Mouse (Mus musculus) forebrain, postnatal 0 days (tissue): ENCODE measurements around the gene Chml. TPM values are rescaled to one million over a fixed set of nuclear protein-coding genes. Genes with fewer than 3 reads are reported as not detected.
A peak's percentile ranks its signal among the peaks of the same experiment; 100 is the strongest.

ENCODE experiments used
- ATAC-seq: fragments of 200-750 bp; cut with Nextera tagmentation; 2 replicates; pipeline ENCODE4 v1.8.0; 2017; ENCODE audit warnings: mild to moderate bottlenecking, moderate library complexity
- DNase-seq: peaks from one replicate; pipeline ENCODE4 v3.0.0-alpha.2; 2015
- H3K27ac ChIP-seq: fragments of 300-500 bp; sonication (generic); 2 replicates; pipeline ENCODE4 v1.5.1; 2014; ENCODE audit warnings: low read depth, mild to moderate bottlenecking, antibody characterized with exemption, low read length, moderate library complexity, mixed read lengths
- H3K27me3 ChIP-seq: fragments of 300-500 bp; sonication (generic); 2 replicates; pipeline ENCODE4 v1.6.1; 2014; ENCODE audit warnings: mild to moderate bottlenecking, low read length, mixed read lengths; ENCODE audit not compliant: insufficient read depth
- H3K36me3 ChIP-seq: fragments of 300-500 bp; sonication (generic); 2 replicates; pipeline ENCODE4 v1.6.1; 2014; ENCODE audit warnings: mild to moderate bottlenecking, moderate library complexity; ENCODE audit not compliant: insufficient read depth
- H3K4me1 ChIP-seq: fragments of 300-500 bp; sonication (generic); 2 replicates; pipeline ENCODE4 v1.6.1; 2014; ENCODE audit warnings: antibody characterized with exemption; ENCODE audit not compliant: insufficient read depth
- H3K4me2 ChIP-seq: fragments of 300-500 bp; sonication (generic); 2 replicates; pipeline ENCODE4 v1.6.1; 2014; ENCODE audit warnings: low read depth, mild to moderate bottlenecking, moderate library complexity
- H3K4me3 ChIP-seq: fragments of 300-500 bp; sonication (generic); 2 replicates; pipeline ENCODE4 v1.5.1; 2014; ENCODE audit warnings: low read depth, low read length, mixed read lengths
- H3K9ac ChIP-seq: fragments of 300-500 bp; sonication (generic); 2 replicates; pipeline ENCODE4 v1.6.1; 2014; ENCODE audit warnings: mild to moderate bottlenecking
- H3K9me3 ChIP-seq: fragments of 300-500 bp; sonication (generic); 2 replicates; pipeline ENCODE4 v1.6.1; 2016; ENCODE audit warnings: low read length
- CTCF ChIP-seq: sonication (generic); IDR thresholded peaks from 2 replicates; pipeline ENCODE4 v1.5.1; 2016; ENCODE audit warnings: antibody characterized with exemption, control low read depth, low read depth
- WGBS: fragments of 180-500 bp; shearing (Covaris S2); extraction: QIAGEN DNeasy Blood & Tissue Kit; methylation state at CpG from one replicate; pipeline ENCODE4 v1.1.7; 2014; 5-methylcytosine and 5-hydroxymethylcytosine counted together
- polyA plus RNA-seq: library from polyadenylated mRNA; unstranded; fragments of >200 nt; fragmentation: Nextera tagmentation; extraction: Ambion mirVana; gene quantifications from 2 replicates; pipeline ENCODE4 v1.2.1, GENCODE M21; 2015
- total RNA-seq: library from RNA; depleted of rRNA; stranded (reverse); fragments of >200 nt; gene quantifications from 2 replicates; pipeline ENCODE4 v1.2.3, GENCODE M21; 2014; rRNA removed

The Chml gene
- total RNA-seq, result 10.9 and 15.1 TPM in 2 replicates
- 1.4 and 2.2 TPM in 2 replicates for polyA plus RNA-seq

DNA sequence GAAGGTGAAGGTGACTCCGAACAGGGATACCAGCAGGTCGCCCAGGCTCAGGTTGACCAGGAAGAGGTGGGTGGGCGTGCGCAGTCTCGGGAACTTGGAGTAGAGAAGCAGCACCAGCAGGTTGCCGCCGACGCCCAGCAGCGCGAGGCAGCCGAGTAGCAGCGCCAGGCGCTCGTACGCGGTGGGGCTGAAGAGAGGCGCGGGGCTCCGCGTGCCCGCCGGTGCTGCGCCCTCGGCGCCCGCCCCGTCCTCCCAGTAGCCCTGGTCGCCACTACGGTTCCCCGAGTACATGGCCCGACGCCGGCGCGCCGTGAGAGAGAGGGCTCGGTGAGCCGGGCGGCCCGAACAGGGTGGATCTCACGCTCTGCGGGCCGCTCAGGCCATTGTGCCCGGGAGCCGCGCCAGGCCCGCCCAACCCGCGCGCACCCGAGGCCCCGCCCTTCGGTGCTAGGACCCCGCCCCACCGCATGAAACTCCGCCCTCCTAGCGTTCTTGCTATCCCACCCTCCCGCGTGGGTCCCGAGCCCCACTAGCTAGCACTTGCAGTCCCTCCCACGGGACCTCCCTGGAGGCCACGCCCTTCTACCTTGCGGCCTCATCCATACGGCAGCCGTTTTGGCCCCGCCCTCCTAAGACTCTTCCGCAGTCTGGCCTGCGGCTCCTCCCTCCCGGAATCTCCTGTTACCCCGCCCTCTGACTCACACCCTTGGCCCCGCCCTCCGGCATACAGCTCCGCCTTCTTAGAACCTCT lies at the start of gene Chml, which contains the start of gene Opn3:
Chml (minus strand) TSS at position 656 of the 751 bp plus-strand sequence.
Opn3 (minus strand) TSS at position 531 of the 751 bp plus-strand sequence.
- H3K4me2 ChIP-seq, result peak within 1 kb of the TSS; percentile 95
- 1% methylated on average over 73 of the region's 73 CpGs for WGBS
- peak; percentile 94 for ATAC-seq

GRCm38 (mm10) chr1:175725771-175726170 lies 33.1 kb upstream of the Chml start:
- TF ChIP-seq CTCF, result no peak
- Histone ChIP-seq H3K4me2 (no peak overlapping the region), H3K27ac (no peak overlapping the region), H3K4me3 (no peak overlapping the region), H3K27me3 (no peaks in the 10 kb centered on the region), H3K4me1 (no peaks in the 10 kb centered on the region), H3K9me3 (no peaks in the 10 kb centered on the region), H3K36me3 (no peaks in the 10 kb centered on the region), H3K9ac (no peak overlapping the region)
- WGBS, result 47% methylated on average over 7 of the region's 7 CpGs
- ATAC-seq, result no peak
- DNase-seq, result no peak

More for the DNA sequence above, at the start of gene Chml, which contains the start of gene Opn3:
- peaks cover 5% of the 10 kb centered on the region; the same call in 1 of the 2 replicates for H3K36me3 ChIP-seq
- no peak for TF ChIP-seq CTCF
- H3K9ac ChIP-seq, result peak within 1 kb of the TSS; percentile 82
- H3K27me3 ChIP-seq, result no peaks in the 10 kb centered on the region
- H3K27ac ChIP-seq, result peak within 1 kb of the TSS; percentile 84
- no peaks in the 10 kb centered on the region for H3K9me3 ChIP-seq
- H3K4me3 ChIP-seq, result peak within 1 kb of the TSS; percentile 90
- peaks cover 5% of the 10 kb centered on the region for H3K4me1 ChIP-seq
- DNase-seq, result peak; percentile 96

DNA sequence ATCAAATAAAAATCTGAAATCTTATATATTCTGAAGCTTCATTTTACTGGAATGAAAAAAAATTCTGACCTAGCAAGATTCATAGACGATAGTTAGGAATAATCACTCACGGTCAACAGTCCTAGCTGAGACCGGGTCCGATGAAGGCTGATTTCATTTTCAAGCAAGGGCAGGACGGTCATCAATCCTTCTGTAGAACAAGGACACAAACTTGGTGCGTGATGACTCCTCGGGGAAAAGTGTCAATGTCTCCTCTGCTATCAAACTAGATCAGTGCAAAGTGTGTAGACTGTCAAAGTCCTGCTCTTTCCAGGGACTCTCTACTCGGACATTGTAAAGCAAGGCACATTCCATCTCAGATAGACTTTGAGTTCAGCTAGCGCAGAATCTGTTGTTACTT lies 24.1 kb upstream of the Chml start:
- 92% methylated on average over 9 of the region's 9 CpGs for WGBS
- TF ChIP-seq CTCF, result no peak
- Histone ChIP-seq H3K27ac (no peak overlapping the region), H3K4me1 (no peaks in the 10 kb centered on the region), H3K4me2 (no peak overlapping the region), H3K9ac (no peak overlapping the region), H3K27me3 (no peaks in the 10 kb centered on the region), H3K4me3 (no peak overlapping the region), H3K36me3 (no peaks in the 10 kb centered on the region), H3K9me3 (no peaks in the 10 kb centered on the region)
- ATAC-seq (no peak), DNase-seq (no peak)

DNA sequence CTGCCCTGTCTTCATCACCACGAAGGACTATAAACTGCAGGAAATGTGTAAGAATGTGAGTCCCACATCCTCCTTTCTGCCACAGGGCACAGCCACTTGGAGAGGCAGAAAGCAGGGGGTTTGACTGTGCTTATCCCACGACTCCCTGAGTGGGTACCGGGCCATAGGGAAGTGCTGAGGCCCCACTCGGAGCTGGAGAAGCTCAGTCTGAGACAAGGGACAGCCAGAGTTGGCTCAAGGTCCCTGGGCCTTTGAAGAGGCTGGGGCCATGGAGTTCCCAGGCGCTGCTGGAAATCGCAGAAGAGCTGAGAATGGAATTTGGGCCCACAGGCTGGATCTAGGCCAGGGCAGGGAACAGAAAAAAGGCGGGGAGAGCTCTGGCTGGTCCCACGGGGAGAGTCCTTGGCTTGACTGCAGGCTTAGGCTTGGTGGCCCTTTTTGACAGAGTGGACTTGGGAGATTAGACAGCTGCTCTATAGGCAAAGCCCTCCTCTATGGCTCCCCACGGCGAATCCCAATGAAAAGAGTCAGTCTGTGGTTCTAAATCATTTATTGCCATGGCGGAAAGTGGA lies 19.7 kb upstream of the Chml start:
- DNase-seq, result no peak
- H3K27me3 ChIP-seq, result no peaks in the 10 kb centered on the region
- WGBS, result 73% methylated on average over 11 of the region's 11 CpGs

GRCm38 (mm10) chr1:175708013-175708412 lies 15.3 kb upstream of the Chml start:
- H3K27ac ChIP-seq, result no peak overlapping the region
- H3K36me3 ChIP-seq, result no peaks in the 10 kb centered on the region
- no peaks in the 10 kb centered on the region for H3K27me3 ChIP-seq
- H3K4me3 ChIP-seq, result no peak overlapping the region
- H3K4me1 ChIP-seq, result no peaks in the 10 kb centered on the region
- no peak overlapping the region for H3K9ac ChIP-seq
- ATAC-seq (no peak), DNase-seq (no peak)
- no peak for TF ChIP-seq CTCF
- H3K9me3 ChIP-seq, result no peaks in the 10 kb centered on the region
- H3K4me2 ChIP-seq, result no peak overlapping the region

More for the DNA sequence above, 19.7 kb upstream of the Chml start:
- Histone ChIP-seq H3K36me3 (no peaks in the 10 kb centered on the region), H3K4me1 (no peaks in the 10 kb centered on the region), H3K9me3 (no peaks in the 10 kb centered on the region), H3K27ac (no peak overlapping the region), H3K9ac (no peak overlapping the region), H3K4me2 (no peak overlapping the region), H3K4me3 (no peak overlapping the region)
- TF ChIP-seq CTCF, result no peak
- no peak for ATAC-seq

DNA sequence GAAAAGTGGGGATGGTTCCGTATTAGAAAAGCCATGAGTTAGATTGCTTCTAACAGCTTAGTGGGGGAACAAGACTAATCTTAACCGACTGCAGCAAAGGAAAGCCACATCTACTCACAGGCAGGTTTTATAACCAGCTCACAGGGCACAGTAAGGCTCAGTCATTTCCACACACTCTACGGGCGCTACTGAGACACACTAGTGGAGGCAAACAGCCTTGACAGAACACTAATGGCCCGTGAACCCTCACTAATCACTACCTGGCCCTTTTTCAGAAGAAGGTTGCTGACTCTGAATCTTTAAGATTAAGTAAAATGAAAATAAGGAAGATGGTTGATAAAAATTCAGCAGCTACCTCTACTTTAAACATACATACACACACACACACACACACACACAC lies 14.9 kb upstream of the Chml start:
- no peaks in the 10 kb centered on the region for H3K4me1 ChIP-seq
- no peaks in the 10 kb centered on the region for H3K27me3 ChIP-seq
- no peak for DNase-seq
- no peak for TF ChIP-seq CTCF
- no peak overlapping the region for H3K4me2 ChIP-seq
- H3K4me3 ChIP-seq, result no peak overlapping the region
- ATAC-seq, result no peak
- H3K36me3 ChIP-seq, result no peaks in the 10 kb centered on the region
- no peaks in the 10 kb centered on the region for H3K9me3 ChIP-seq
- H3K9ac ChIP-seq, result no peak overlapping the region
- WGBS, result 75% methylated on average over 5 of the region's 5 CpGs
- H3K27ac ChIP-seq, result no peak overlapping the region

- WGBS, result 79% methylated on average over 4 of the region's 4 CpGs
- Histone ChIP-seq H3K9me3 (no peaks in the 10 kb centered on the region), H3K4me3 (no peak overlapping the region), H3K9ac (no peak overlapping the region), H3K4me2 (no peak overlapping the region), H3K27me3 (no peaks in the 10 kb centered on the region), H3K36me3 (no peaks in the 10 kb centered on the region), H3K4me1 (no peaks in the 10 kb centered on the region), H3K27ac (no peak overlapping the region)
- DNase-seq (no peak), ATAC-seq (no peak)
- no peak for TF ChIP-seq CTCF
These were observed 8.4 kb upstream of the Chml start for GRCm38 (mm10) chr1:175701145-175701544.
